Mouse (Mus musculus): Measurements from ENCODE around the gene Xylb.

GRCm38 (mm10) chr9:119365284-119365683 lies 8.1 kb downstream of the Xylb start, which contains the start of gene Slc22a14:
- no peak for TF ChIP-seq CTCF (conservative IDR thresholded peaks at IDR 0.05; ENCODE audit: insufficient read depth, insufficient read length, low read depth, low read length)
- no peak for TF ChIP-seq POLR2A (IDR thresholded peaks at IDR 0.05; ENCODE audit: low read depth, low read length)
